Mouse (Mus musculus) hindbrain, embryonic 13.5 days (tissue): ENCODE data around the gene Il17rd. TPM values are rescaled to one million over a fixed set of nuclear protein-coding genes. Genes with fewer than 3 reads are reported as not detected.

Source experiments
- polyA plus RNA-seq: library from polyadenylated mRNA; unstranded; fragments of >200 nt; fragmentation: Nextera tagmentation; extraction: Ambion mirVana; gene quantifications from 2 replicates; pipeline ENCODE4 v1.2.1, GENCODE M21; 2015

Gene Il17rd
- polyA plus RNA-seq, 1 experiment from 2014 or later = 3.4 TPM

Other genes with a start within 250 kb of the Il17rd start
- 0.22 TPM in 1 of 2 replicates, not detected in the other for gene Asb14, start 144.4 kb upstream of the Il17rd start, polyA plus RNA-seq
- 69.3 and 69.8 TPM in 2 replicates for gene Appl1, start 67.7 kb upstream of the Il17rd start, polyA plus RNA-seq
- gene Hesx1, start 44.5 kb upstream of the Il17rd start, polyA plus RNA-seq = not detected in 2 replicates
- 6.1 and 6.2 TPM in 2 replicates for gene Arhgef3, start 76.0 kb downstream of the Il17rd start, polyA plus RNA-seq